ENCODE assay signal across 23 mouse cellular contexts in genomic region chr1:190683060-190683459, GRCm38 (mm10).
DNase-seq lines count a peak whose midpoint lies in the region; ATAC-seq and TF ChIP-seq lines count a peak whose summit lies in the region.
"Had no signal": no experiment of that assay in that cellular context is flagged by ENCODE, and none has a peak within 500 bp of the region (broad histone marks: within the 10 kb centered on the region; RNA-seq: fewer than 3 reads in every experiment).

No protein-coding gene starts in this region.

- peaks cover 9% of the 10 kb centered on the region for H3K4me1 ChIP-seq in hindbrain, embryonic 16.5 days (ENCODE audit: control insufficient read depth, insufficient read depth, low read depth, low read length)
- H3K4me1 ChIP-seq in midbrain, embryonic 15.5 days, result peaks cover 9% of the 10 kb centered on the region
- H3K4me1 ChIP-seq: heart, embryonic 13.5 days had no signal

- H3K36me3 ChIP-seq in hindbrain, embryonic 16.5 days (ENCODE audit: control insufficient read depth, insufficient read depth, low read length), result no peaks in the 10 kb centered on the region
- H3K36me3 ChIP-seq in midbrain, embryonic 15.5 days (replicated peaks), result no peaks in the 10 kb centered on the region
- H3K36me3 ChIP-seq: heart, embryonic 13.5 days; kidney, embryonic 15.5 days; limb, embryonic 15.5 days; lung, embryonic 15.5 days had no signal

- peak overlapping the region; percentile 24 for H3K27ac ChIP-seq in layer of hippocampus, adult 2 months
- H3K27ac ChIP-seq in hindbrain, embryonic 16.5 days (ENCODE audit: low read depth, low read length), result peak overlapping the region; percentile 31
- peak overlapping the region; percentile 34; the same call in 1 of the 2 replicates for H3K27ac ChIP-seq in midbrain, embryonic 15.5 days
- H3K27ac ChIP-seq: heart, adult 2 months; heart, embryonic 13.5 days; kidney, embryonic 15.5 days; left cerebral cortex, adult 2 months; limb, embryonic 15.5 days; liver, embryonic 14.5 days; lung, embryonic 15.5 days had no signal

- H3K9ac ChIP-seq in hindbrain, embryonic 16.5 days (ENCODE audit: low read depth, low read length), result no peak overlapping the region
- H3K9ac ChIP-seq in midbrain, embryonic 15.5 days, result no peak overlapping the region
- H3K9ac ChIP-seq: heart, embryonic 13.5 days; kidney, embryonic 15.5 days; limb, embryonic 15.5 days; liver, embryonic 14.5 days; lung, embryonic 15.5 days had no signal

- H3K27me3 ChIP-seq in hindbrain, embryonic 16.5 days (replicated peaks; ENCODE audit: control insufficient read depth, insufficient read depth, low read length), result no peaks in the 10 kb centered on the region
- no peaks in the 10 kb centered on the region for H3K27me3 ChIP-seq in midbrain, embryonic 15.5 days (replicated peaks)
- H3K27me3 ChIP-seq: limb, embryonic 15.5 days; lung, embryonic 15.5 days; megakaryocyte, embryonic 14.5 days had no signal

- TF ChIP-seq CTCF in layer of hippocampus, adult 2 months (conservative IDR thresholded peaks at IDR 0.05), result no peak

- peak; percentile 38 to 52 for DNase-seq in cerebellum, postnatal 25 days
- DNase-seq in cerebellum, adult 11-12 months, result no peak
- DNase-seq in layer of hippocampus, adult 2 months (ENCODE audit: low spot score in 2 of 2), result no peak
- DNase-seq in layer of hippocampus, postnatal 36 days, result no peak
- DNase-seq in MN1 (ENCODE audit: low spot score), result no peak
- no peak for DNase-seq in ovary, postnatal 10 days (ENCODE audit: low spot score)
- DNase-seq: adrenal gland, adult 2 months; gastrocnemius, postnatal 25 days; heart, adult 2 months; heart, postnatal 14 days; kidney, postnatal 36 days; right cerebral cortex, postnatal 14 days had no signal

- 65% methylated on average over 7 of the region's 7 CpGs for WGBS in hindbrain, embryonic 16.5 days
- 90% methylated on average over 7 of the region's 7 CpGs for WGBS in midbrain, embryonic 15.5 days

- ATAC-seq in hindbrain, embryonic 16.5 days, result no peak
- no peak for ATAC-seq in midbrain, embryonic 15.5 days (replicated peaks)
- ATAC-seq: intestine, postnatal 0 days; Patski had no signal

- no peaks in the 10 kb centered on the region for H3K9me3 ChIP-seq in hindbrain, embryonic 16.5 days (ENCODE audit: control insufficient read depth, low read length)
- no peaks in the 10 kb centered on the region for H3K9me3 ChIP-seq in midbrain, embryonic 15.5 days
- H3K9me3 ChIP-seq: heart, embryonic 13.5 days; kidney, embryonic 15.5 days; limb, embryonic 15.5 days; lung, embryonic 15.5 days had no signal

- no peak overlapping the region for H3K4me2 ChIP-seq in hindbrain, embryonic 16.5 days (ENCODE audit: low read length)
- no peak overlapping the region for H3K4me2 ChIP-seq in midbrain, embryonic 15.5 days
- H3K4me2 ChIP-seq: heart, embryonic 13.5 days; kidney, embryonic 15.5 days; limb, embryonic 15.5 days; lung, embryonic 15.5 days had no signal

- H3K4me3 ChIP-seq in layer of hippocampus, adult 2 months, result no peak overlapping the region
- H3K4me3 ChIP-seq in hindbrain, embryonic 16.5 days (ENCODE audit: low read length), result no peak overlapping the region
- no peak overlapping the region for H3K4me3 ChIP-seq in midbrain, embryonic 15.5 days
- H3K4me3 ChIP-seq: heart, adult 2 months; heart, embryonic 13.5 days; kidney, embryonic 15.5 days; left cerebral cortex, adult 2 months; limb, embryonic 15.5 days; lung, embryonic 15.5 days; megakaryocyte, embryonic 14.5 days had no signal

Comparison
In these comparisons a context has a peak if more than half of its experiments do, and no peak if none do; other contexts are left out.
1. DNase-seq: peak in cerebellum, postnatal 25 days (2 of 2); none in cerebellum, adult 11-12 months (single experiment), layer of hippocampus, adult 2 months (0 of 2), layer of hippocampus, postnatal 36 days (0 of 2), MN1 (single experiment) and ovary, postnatal 10 days (single experiment).
2. Peak in every context shown above with its lines, with median percentiles within 50 percentile points of each other: H3K27ac ChIP-seq.